Comparison of ENCODE assay signal across 9 mouse cellular contexts in genomic region chr5:101968153-101968851, GRCm38 (mm10).
DNase-seq lines count a peak whose midpoint lies in the region; ATAC-seq lines count a peak whose summit lies in the region.
"Had no signal": no experiment of that assay in that cellular context is flagged by ENCODE, and none has a peak within 500 bp of the region (broad histone marks: within the 10 kb centered on the region; RNA-seq: fewer than 3 reads in every experiment).

No protein-coding gene starts in this region.

- no peak overlapping the region for H3K9ac ChIP-seq in embryonic facial prominence, embryonic 15.5 days
- no peak overlapping the region for H3K9ac ChIP-seq in lung, embryonic 15.5 days

- no peaks in the 10 kb centered on the region for H3K9me3 ChIP-seq in embryonic facial prominence, embryonic 15.5 days (replicated peaks)
- H3K9me3 ChIP-seq in lung, embryonic 15.5 days = no peaks in the 10 kb centered on the region

- H3K27me3 ChIP-seq in embryonic facial prominence, embryonic 15.5 days = no peaks in the 10 kb centered on the region
- H3K27me3 ChIP-seq in lung, embryonic 15.5 days = no peaks in the 10 kb centered on the region

- H3K27ac ChIP-seq in embryonic facial prominence, embryonic 15.5 days (replicated peaks) = peak overlapping the region; percentile 49; the same call in 1 of the 2 replicates
- peak overlapping the region; percentile 86 for H3K27ac ChIP-seq in lung, embryonic 15.5 days

- 0 out of 2 replicates have a peak, but pooled peaks cover 6% of the 10 kb centered on the region for H3K4me1 ChIP-seq in embryonic facial prominence, embryonic 15.5 days
- H3K4me1 ChIP-seq in lung, embryonic 15.5 days = peaks cover 23% of the 10 kb centered on the region

- no peak overlapping the region for H3K4me2 ChIP-seq in embryonic facial prominence, embryonic 15.5 days (replicated peaks)
- H3K4me2 ChIP-seq in lung, embryonic 15.5 days = peak overlapping the region; percentile 32

- ATAC-seq in cerebellum, adult (ENCODE audit: insufficient number of reproducible peaks, low FRiP score, low TSS enrichment) = 0 out of 2 replicates have a peak, but pooled peaks have one; percentile 20
- ATAC-seq in embryonic facial prominence, embryonic 15.5 days (ENCODE audit: insufficient number of reproducible peaks, low FRiP score, low TSS enrichment, low read depth) = no peak
- ATAC-seq in lung, embryonic 15.5 days (ENCODE audit: borderline replicate concordance, extremely low read depth, low FRiP score, low TSS enrichment) = peak; percentile 85

- H3K36me3 ChIP-seq in embryonic facial prominence, embryonic 15.5 days = peaks cover 5% of the 10 kb centered on the region; the same call in 1 of the 2 replicates
- peaks cover 5% of the 10 kb centered on the region; the same call in 1 of the 2 replicates for H3K36me3 ChIP-seq in lung, embryonic 15.5 days

- DNase-seq in cerebellum, adult 9-10 months = no peak
- peak; percentile 43 for DNase-seq in kidney, adult 18-20 months
- DNase-seq in right cerebral cortex, postnatal 10 days (ENCODE audit: low spot score in 2 of 2) = no peak
- no peak for DNase-seq in cerebellum, adult 8-10 months
- DNase-seq in frontal cortex, postnatal 25 days (ENCODE audit: low spot score in 2 of 2) = no peak

- H3K4me3 ChIP-seq in embryonic facial prominence, embryonic 15.5 days (replicated peaks) = no peak overlapping the region
- H3K4me3 ChIP-seq in lung, embryonic 15.5 days = no peak overlapping the region
- H3K4me3 ChIP-seq: erythroblast, embryonic 14.5 days had no signal

- 35% methylated on average over 12 of the region's 12 CpGs for WGBS in embryonic facial prominence, embryonic 15.5 days
- WGBS in lung, embryonic 15.5 days = 28% methylated on average over 12 of the region's 12 CpGs
